Mouse (Mus musculus): ENCODE measurements around the gene Isg20l2.

- TF ChIP-seq POLR2A (IDR thresholded peaks at IDR 0.05; ENCODE audit: borderline replicate concordance, extremely low read depth, insufficient read depth, insufficient read length, poor library complexity, severe bottlenecking) (no peak), CTCF (IDR thresholded peaks at IDR 0.05; ENCODE audit: borderline replicate concordance, extremely low read depth, insufficient read depth, insufficient read length) (no peak)
These were observed 17.7 kb downstream of the Isg20l2 start for GRCm38 (mm10) chr3:87947811-87948199.
